Mouse (Mus musculus) neural tube, embryonic 14.5 days (tissue): Measurements from ENCODE around the gene Apbb2. TPM values are rescaled to one million over a fixed set of nuclear protein-coding genes. Genes with fewer than 3 reads are reported as not detected.
"Not testable (repeated sequence)": the region's sequence is repeated elsewhere in the genome, so short reads cannot be mapped to it uniquely, and the experiment has no call there.

Source experiments
- ATAC-seq: fragments of 200-750 bp; cut with Nextera tagmentation; 2 replicates; pipeline ENCODE4 v1.8.0; 2017; ENCODE audit warnings: low read depth, mild to moderate bottlenecking, moderate TSS enrichment, moderate library complexity
- H3K27ac ChIP-seq: fragments of 300-500 bp; sonication (generic); 2 replicates; pipeline ENCODE4 v1.5.1; 2014; ENCODE audit warnings: low read depth, mild to moderate bottlenecking, control low read depth, low read length, moderate library complexity, mixed read lengths
- H3K27me3 ChIP-seq: fragments of 300-500 bp; sonication (generic); 2 replicates; pipeline ENCODE4 v1.6.1; 2014; ENCODE audit warnings: low read length; ENCODE audit not compliant: control insufficient read depth, insufficient read depth
- H3K36me3 ChIP-seq: fragments of 300-500 bp; sonication (generic); 2 replicates; pipeline ENCODE4 v1.6.1; 2014; ENCODE audit warnings: low read length, mixed read lengths; ENCODE audit not compliant: control insufficient read depth, insufficient read depth
- H3K4me1 ChIP-seq: fragments of 300-500 bp; sonication (generic); 2 replicates; pipeline ENCODE4 v1.6.1; 2014; ENCODE audit warnings: low read length; ENCODE audit not compliant: control insufficient read depth, insufficient read depth
- H3K4me2 ChIP-seq: fragments of 300-500 bp; sonication (generic); 2 replicates; pipeline ENCODE4 v1.6.1; 2014; ENCODE audit warnings: mild to moderate bottlenecking, low read depth, low read length, control low read depth
- H3K4me3 ChIP-seq: fragments of 300-500 bp; sonication (generic); 2 replicates; pipeline ENCODE4 v1.5.1; 2014; ENCODE audit warnings: low read depth, low read length, control low read depth, mixed read lengths
- H3K9ac ChIP-seq: fragments of 300-500 bp; sonication (generic); replicated peaks from 2 replicates; pipeline ENCODE4 v1.6.1; 2014; ENCODE audit warnings: low read depth, mild to moderate bottlenecking, control low read depth, low read length, mixed read lengths
- H3K9me3 ChIP-seq: fragments of 300-500 bp; sonication (generic); 2 replicates; pipeline ENCODE4 v1.6.1; 2016; ENCODE audit warnings: low read length; ENCODE audit not compliant: control insufficient read depth
- WGBS: fragments of 180-500 bp; shearing (Covaris S2); extraction: QIAGEN DNeasy Blood & Tissue Kit; methylation state at CpG from one replicate; pipeline ENCODE4 v1.1.7; 2014; 5-methylcytosine and 5-hydroxymethylcytosine counted together
- polyA plus RNA-seq: library from polyadenylated mRNA; unstranded; fragments of >200 nt; fragmentation: Nextera tagmentation; extraction: Ambion mirVana; gene quantifications from 2 replicates; pipeline ENCODE4 v1.2.1, GENCODE M21; 2014

Gene Apbb2
- polyA plus RNA-seq, 1 experiment from 2014 or later = 132 TPM

- not testable (repeated sequence) for H3K36me3 ChIP-seq, H3K9me3 ChIP-seq, H3K27me3 ChIP-seq, ATAC-seq, H3K27ac ChIP-seq, H3K4me1 ChIP-seq
- Histone ChIP-seq H3K4me3 (peak overlapping the region; percentile 60), H3K4me2 (peak overlapping the region; percentile 73), H3K9ac (peak overlapping the region; percentile 61)
- WGBS = 4% methylated on average over 5 of the region's 5 CpGs
Measured at GRCm38 (mm10) chr5:66259431-66259755, 359.2 kb downstream of the Apbb2 start.

GRCm38 (mm10) chr5:66259000-66259399 lies 359.6 kb downstream of the Apbb2 start:
- Histone ChIP-seq H3K27me3 (no peaks in the 10 kb centered on the region), H3K4me2 (no peak overlapping the region)
- no peak for ATAC-seq

GRCm38 (mm10) chr5:66255044-66255443 lies 363.5 kb downstream of the Apbb2 start:
- Histone ChIP-seq H3K4me2 (no peak overlapping the region), H3K4me1 (no peaks in the 10 kb centered on the region), H3K4me3 (no peak overlapping the region), H3K36me3 (no peaks in the 10 kb centered on the region), H3K9me3 (no peaks in the 10 kb centered on the region), H3K27me3 (no peaks in the 10 kb centered on the region), H3K27ac (no peak overlapping the region), H3K9ac (no peak overlapping the region)
- no peak for ATAC-seq
- 93% methylated on average over 10 of the region's 10 CpGs for WGBS

More at GRCm38 (mm10) chr5:66259000-66259399, 359.6 kb downstream of the Apbb2 start:
- Histone ChIP-seq H3K27ac (no peak overlapping the region), H3K9ac (no peak overlapping the region), H3K4me3 (no peak overlapping the region), H3K36me3 (no peaks in the 10 kb centered on the region), H3K9me3 (no peaks in the 10 kb centered on the region), H3K4me1 (no peaks in the 10 kb centered on the region)
- WGBS = 47% methylated on average over 2 of the region's 2 CpGs

GRCm38 (mm10) chr5:66253219-66253618 lies 365.4 kb downstream of the Apbb2 start:
- 43% methylated on average over 5 of the region's 5 CpGs for WGBS
- Histone ChIP-seq H3K9me3 (no peaks in the 10 kb centered on the region), H3K4me3 (no peak overlapping the region), H3K36me3 (no peaks in the 10 kb centered on the region), H3K27me3 (no peaks in the 10 kb centered on the region), H3K4me1 (no peaks in the 10 kb centered on the region), H3K27ac (no peak overlapping the region), H3K9ac (no peak overlapping the region), H3K4me2 (no peak overlapping the region)
- ATAC-seq = no peak

Other genes with a start within 250 kb of the Apbb2 start
- 1,348 and 1,396 TPM in 2 replicates for gene Uchl1, start 57.3 kb upstream of the Apbb2 start, polyA plus RNA-seq
- 81.8 and 84.9 TPM in 2 replicates for gene Limch1, start 127.0 kb upstream of the Apbb2 start, polyA plus RNA-seq